Mouse (Mus musculus) layer of hippocampus, adult 9-10 months (tissue): Measurements from ENCODE around the gene Clrn1.
"Not testable (repeated sequence)": the region's sequence is repeated elsewhere in the genome, so short reads cannot be mapped to it uniquely, and the experiment has no call there.

Experiments
- DNase-seq: peaks from one replicate; pipeline ENCODE4 v3.0.0; 2022; ENCODE audit warnings: low spot score

Clrn1 gene

GRCm38 (mm10) chr3:58884801-58885573 lies at the start of gene Clrn1:
Gene Clrn1, minus strand, starts transcription at chr3:58885340.
- no peak for DNase-seq

DNA sequence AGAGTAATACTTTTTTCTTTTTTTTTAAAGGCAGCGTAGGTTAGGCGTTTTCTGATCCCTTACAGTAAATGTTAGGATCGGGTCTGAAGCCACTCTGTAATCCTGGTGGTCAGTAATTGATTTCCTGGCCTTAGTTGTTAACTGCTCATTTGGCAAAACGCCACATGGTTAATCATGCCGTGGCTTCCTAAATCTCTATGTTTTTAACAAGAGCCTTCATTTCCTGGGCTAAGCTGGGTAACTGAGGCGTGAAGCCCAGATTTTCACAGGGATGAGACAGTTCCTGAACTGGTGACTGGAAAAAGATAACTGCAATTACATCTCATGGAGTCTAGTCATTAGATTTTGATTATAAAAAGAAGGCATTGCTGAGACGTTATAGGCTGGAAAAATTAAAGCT lies 38.9 kb upstream of the Clrn1 start:
- no peak for DNase-seq

DNA sequence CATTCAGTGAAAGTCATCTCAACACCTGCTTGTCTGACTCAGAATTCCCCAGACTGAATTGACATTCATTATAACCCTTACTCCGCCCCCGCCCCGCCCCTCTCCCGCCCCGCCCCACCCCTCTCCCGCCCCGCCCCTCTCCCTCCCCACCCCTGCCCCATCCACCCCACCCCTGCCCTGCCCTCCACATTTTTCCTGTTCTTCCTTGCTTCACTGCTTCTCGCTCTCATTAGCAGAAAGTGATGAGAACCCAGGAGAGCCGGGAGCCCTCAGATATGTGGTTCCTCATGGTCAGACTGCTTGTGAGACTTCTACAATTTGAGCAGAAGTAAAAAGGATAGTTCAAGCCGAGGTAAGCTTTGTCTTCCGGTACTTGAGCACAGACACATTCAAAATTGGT lies 38.0 kb upstream of the Clrn1 start:
- no peak for DNase-seq

DNA sequence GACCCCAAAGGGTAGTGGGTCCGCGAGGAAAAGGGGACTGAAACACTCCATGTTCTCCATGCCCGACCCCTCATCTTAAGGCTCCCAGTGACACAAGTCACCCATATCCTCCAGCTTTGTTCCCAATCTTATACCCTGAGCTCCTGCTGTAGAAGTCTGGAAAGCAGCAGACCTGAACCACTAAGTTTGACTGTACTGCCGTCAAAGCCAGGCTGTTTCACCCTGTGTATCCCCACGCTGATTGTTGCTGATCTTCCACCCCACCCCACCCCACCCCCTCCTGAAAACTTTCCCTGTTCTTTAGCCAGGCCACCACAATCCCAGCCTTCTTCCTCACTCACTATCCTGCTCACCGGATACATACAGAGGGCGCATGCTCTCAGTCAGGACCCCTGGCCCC lies 37.5 kb upstream of the Clrn1 start:
- DNase-seq = no peak

DNA sequence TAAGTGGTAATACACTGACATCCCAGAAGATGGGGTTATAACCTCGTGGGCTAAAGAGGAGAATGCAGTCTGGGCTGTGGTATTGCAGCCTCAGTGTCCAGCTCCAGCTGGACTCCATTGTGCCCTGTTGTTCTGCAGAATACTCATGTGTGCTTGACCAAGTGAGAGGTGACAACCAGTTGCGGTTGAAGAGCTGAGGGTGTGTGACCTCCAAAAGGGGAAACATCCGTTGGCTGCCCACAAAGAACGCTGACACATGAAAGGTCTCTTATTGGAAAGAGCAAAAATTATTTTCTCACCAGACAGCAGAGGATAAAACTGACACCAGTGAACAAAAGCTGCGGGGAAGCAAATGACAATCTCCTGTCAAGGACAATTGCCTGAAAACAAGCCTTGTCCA lies 36.2 kb upstream of the Clrn1 start:
- DNase-seq = no peak

- no peak for DNase-seq
Measured at GRCm38 (mm10) chr3:58904656-58905055, 19.5 kb upstream of the Clrn1 start.

- DNase-seq = no peak
Measured at GRCm38 (mm10) chr3:58902051-58902758, 17.1 kb upstream of the Clrn1 start.

- no peak for DNase-seq
Measured at GRCm38 (mm10) chr3:58895131-58895530, 10.0 kb upstream of the Clrn1 start.

DNA sequence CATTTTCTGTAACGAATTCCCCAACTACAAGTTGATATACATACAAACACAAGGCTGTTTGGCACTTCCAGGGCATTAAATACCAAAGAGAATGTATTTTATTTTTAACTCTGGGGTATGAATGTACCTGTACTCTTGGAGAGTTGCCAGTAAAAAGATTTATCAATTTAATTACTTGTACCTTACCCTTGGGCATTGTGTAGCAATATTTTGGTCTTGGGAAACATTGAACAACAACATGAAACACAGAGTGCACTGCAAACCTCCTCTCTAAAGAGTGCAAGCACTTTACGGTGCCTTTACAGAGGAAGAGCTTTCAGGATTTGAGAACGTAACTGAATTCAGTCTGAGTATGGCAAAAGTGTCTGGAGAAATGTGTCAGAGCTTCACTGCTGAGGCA lies 9.4 kb upstream of the Clrn1 start:
- no peak for DNase-seq

GRCm38 (mm10) chr3:58889670-58890069 lies 4.5 kb upstream of the Clrn1 start:
- no peak for DNase-seq

GRCm38 (mm10) chr3:58888131-58888715 lies 3.1 kb upstream of the Clrn1 start:
- DNase-seq = no peak

GRCm38 (mm10) chr3:58887719-58888118 lies 2.6 kb upstream of the Clrn1 start:
- DNase-seq = no peak

DNA sequence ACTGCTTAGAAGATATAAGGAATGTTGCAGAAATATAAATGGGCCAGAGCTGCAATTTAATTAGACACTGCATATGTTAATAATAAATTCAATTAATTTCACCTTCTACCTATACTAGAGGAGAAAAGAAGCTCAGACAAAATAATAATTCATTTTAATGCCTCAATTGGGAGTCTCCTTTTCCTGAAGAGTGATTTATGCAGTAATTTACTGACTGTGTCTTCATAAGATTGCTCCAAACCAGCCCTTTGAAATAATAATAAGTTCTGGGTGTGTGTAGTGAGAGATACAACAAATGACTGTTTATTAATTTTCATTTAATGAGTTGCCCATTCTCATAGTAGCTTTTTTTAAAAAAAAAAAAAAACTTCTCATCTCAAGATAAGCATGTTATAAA lies 1.6 kb downstream of the Clrn1 start:
- no peak for DNase-seq

DNA sequence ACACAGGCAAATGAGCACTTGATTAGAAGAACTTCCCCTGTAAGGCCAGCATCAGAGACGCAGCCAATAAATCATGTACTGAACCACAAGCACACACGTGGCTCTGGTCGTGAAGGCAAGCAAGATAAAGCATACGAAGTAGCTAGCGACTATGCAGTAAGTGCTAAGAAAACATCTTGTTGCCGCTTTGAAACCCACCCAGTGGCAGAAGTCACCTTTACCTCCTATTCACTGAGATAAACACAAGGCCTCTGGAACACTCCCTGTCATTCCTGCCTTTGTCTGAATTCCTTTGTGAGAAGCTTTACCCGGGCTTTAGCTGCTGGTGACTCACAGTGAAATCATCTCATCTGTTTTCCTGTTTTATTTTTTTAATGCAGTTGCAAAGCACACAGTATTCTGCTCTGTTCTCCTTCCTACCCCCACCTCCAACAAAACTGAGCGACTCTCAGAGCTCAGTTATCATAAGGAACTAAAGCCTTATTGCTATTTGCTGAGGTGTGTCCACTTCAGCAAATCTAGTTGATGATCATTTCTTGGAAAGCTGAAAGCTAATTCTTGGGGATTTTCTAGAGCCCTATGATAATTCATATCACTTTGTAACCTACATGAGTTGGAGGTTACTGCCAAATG lies 2.1 kb downstream of the Clrn1 start:
- no peak for DNase-seq

GRCm38 (mm10) chr3:58881016-58881415 lies 4.1 kb downstream of the Clrn1 start:
- DNase-seq = no peak

DNA sequence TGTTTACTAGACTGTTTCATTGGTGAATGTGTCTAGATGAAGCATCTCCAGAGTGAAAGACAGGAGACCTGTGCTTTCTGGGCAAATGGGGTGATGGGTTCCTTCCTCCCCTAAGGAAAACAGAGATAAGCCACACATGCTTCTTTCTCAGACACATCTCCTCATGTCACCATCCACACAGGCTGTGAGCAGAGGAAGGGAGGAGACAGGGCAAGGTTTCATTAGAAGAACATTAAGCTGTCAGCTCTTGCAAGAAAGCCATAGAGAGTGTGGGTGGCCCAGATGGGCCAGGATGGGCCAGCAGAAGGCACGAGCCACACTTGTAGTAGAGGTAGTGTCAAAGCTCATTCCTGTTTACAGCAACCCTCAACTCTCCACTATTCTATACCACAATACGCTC lies 5.0 kb downstream of the Clrn1 start:
- no peak for DNase-seq

DNA sequence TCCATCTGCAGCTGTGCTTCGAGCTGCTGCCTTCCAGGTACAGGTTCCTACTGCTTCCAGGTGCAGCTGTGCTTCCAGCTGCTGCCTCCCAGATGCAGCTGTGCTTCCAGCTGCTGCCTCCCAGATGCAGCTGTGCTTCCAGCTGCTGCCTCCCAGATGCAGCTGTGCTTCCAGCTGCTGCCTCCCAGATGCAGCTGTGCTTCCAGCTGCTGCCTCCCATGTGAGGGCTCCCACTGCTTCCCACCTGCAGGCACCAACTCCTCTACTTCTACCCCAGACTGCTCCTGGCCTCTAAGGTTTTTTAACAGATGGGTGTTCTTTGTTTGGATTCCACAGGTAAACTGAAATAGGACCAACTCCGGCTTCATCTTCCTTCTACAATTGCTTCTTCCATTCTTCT lies 13.3 kb downstream of the Clrn1 start:
- DNase-seq = not testable (repeated sequence)

- no peak for DNase-seq
Measured at GRCm38 (mm10) chr3:58865690-58866089, 19.4 kb downstream of the Clrn1 start.

DNA sequence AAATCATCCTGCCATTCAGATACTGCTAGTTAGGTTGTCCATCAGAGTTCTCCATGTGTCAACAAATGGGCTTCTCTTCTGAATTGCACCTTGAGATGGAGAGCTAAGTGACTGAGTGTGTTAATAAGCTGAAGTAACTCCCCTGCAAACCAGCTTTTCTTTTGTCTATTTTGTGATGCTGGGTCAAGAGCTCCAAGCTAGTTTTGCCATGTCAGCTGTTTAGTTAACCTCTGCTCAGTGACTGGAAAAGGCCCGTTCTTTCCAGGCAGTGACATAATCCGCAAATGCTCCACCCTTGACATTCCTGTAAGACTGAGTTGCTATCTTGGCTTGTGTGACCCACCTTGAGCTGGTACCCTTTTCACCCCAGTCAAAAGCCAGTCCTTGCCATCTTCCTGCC lies 22.2 kb downstream of the Clrn1 start:
- DNase-seq = no peak

GRCm38 (mm10) chr3:58843415-58843814 lies 41.7 kb downstream of the Clrn1 start:
- DNase-seq = no peak

DNA sequence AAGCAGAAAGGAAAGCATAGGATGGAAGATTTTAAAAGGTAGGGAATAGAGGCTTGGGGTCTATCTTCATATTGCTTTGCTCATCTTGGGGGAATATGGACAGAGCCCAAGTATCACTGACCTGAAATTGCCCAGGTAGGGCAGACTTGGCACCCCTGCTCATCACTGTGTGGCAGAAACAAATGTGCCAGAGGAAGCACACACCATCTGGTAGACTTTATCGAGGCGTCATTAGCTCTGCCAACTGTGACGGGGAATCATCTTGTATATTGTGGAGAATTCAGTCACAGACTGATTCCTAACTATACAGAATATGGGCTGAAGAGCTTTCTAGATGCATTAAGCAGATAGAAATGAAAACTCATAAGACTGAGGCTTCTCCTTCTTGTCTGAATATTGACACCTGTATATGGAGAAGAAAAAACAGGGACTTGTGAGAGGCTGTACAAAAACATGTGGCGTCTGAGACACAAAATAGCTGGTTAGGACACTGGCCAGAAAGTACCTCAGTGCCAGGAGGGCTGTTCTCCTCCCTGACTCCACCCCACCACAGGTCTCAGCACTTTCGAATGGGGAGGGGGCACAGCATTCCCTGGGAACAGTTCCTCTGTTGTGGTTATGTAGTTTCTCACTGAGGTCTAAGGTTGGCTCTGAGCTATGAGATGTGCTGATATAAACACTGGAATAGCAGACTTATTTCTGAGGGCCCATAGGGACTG lies 51.5 kb downstream of the Clrn1 start:
- DNase-seq = no peak

DNA sequence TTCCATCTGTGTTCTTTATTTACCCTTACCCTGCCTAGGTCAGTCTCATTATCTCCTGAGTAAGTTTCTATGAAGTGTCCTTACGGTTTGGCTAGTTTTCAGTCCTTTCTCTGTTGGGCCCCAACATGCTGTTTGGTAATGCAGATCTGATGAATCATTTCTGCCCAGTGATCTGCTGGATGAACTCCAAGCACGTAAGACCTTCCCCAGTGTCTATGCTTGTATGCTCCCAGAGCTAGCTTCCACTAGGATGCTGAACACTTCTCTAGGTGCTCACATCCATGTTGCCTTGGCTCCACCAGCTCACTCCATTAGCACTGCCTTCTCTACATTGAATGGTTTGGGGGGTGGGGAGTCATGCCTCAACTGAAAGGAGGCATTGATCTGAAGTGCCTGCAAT lies 52.3 kb downstream of the Clrn1 start:
- DNase-seq = no peak
